Mouse (Mus musculus) C2C12 (cell line): ENCODE measurements around the gene Wdfy3.

Experiments
- CTCF ChIP-seq: IDR thresholded peaks from one replicate; pipeline ENCODE4 v1.5.1; 2011; ENCODE audit not compliant: control insufficient read depth, insufficient read depth, insufficient read length
- FOSL1 ChIP-seq: IDR thresholded peaks from one replicate; pipeline ENCODE4 v1.8.0; 2011; ENCODE audit warnings: mild to moderate bottlenecking, low read length; ENCODE audit not compliant: poor library complexity, insufficient read depth, severe bottlenecking
- MYOD1 ChIP-seq: IDR thresholded peaks from one replicate; pipeline ENCODE4 v1.6.1; 2011; ENCODE audit warnings: low read depth; ENCODE audit not compliant: control insufficient read depth, insufficient read length
- USF1 ChIP-seq: IDR thresholded peaks from one replicate; pipeline ENCODE4 v1.6.1; 2011; ENCODE audit warnings: low read depth, mild to moderate bottlenecking, control low read depth, moderate library complexity

DNA sequence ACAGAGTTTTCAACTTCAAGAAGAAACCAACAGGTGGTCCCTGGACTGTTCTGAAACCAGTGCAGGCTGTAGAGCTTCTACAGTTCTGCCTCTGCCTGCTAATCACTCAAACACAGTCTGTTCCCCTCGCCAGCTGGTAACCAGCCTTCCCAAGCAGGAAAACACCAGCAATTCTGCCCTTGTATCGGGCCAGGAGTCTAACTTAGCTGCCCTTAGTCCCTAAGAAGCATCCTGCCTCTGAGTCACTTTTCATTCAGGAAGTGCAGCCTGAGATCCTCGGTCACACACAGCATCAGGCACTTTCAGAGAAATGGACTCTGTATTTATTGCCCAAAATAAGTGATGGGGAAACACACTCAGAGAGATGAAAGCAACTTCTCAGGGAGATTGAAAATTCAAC, 66.3 kb downstream of the Wdfy3 start:
- TF ChIP-seq MYOD1 = no peak
- no peak for TF ChIP-seq FOSL1
- TF ChIP-seq CTCF = no peak
- TF ChIP-seq USF1 = no peak
